Mouse (Mus musculus): Measurements from ENCODE around the gene Hist1h4c. TPM values are rescaled to one million over a fixed set of nuclear protein-coding genes. Genes with fewer than 3 reads are reported as not detected.
"Not testable (repeated sequence)": the region's sequence is repeated elsewhere in the genome, so short reads cannot be mapped to it uniquely, and the experiment has no call there.

Gene Hist1h4c
- polyA plus RNA-seq, 1 experiment from 2014 or later: 4.8 TPM

DNA sequence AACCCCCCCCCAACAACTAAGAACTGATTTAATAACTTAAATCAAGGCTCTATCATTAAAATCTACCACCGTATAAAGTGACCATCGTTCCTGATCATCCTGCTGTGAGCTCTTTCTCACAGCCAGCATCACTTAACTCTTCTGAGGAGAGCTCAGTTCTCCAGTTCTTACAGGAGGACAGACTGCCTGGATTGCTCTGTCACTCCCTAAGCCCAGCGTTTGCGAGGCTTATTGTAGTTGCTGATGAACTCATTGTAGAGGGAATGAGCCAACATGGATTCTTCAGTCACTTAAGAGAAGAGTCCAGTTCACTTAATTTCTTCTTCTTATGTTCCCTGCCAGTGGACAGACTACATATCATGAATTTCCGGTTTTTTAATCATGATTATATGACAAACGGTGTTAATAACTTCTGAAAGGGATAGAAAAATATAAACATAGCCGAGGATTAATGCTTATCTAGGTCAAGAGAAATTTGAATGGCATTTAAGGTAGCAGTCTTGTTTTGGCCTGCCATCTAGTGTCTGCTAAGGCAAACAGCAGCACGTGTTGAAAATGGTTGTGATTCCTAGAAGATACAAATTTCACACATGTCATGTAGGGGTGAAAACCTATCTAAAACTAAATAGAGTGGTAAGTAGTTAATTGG lies 34.0 kb upstream of the Hist1h4c start:
- H3K4me1 ChIP-seq (ENCODE audit: control insufficient read depth, insufficient read depth, low read length): no peaks in the 10 kb centered on the region
- H3K4me3 ChIP-seq (replicated peaks; ENCODE audit: low read length): no peak overlapping the region
- no peaks in the 10 kb centered on the region for H3K9me3 ChIP-seq (replicated peaks; ENCODE audit: control insufficient read depth, low read length)
- H3K4me2 ChIP-seq (ENCODE audit: low read depth, low read length): no peak overlapping the region
- H3K9ac ChIP-seq (ENCODE audit: low read length): no peak overlapping the region
- 22% methylated on average over 8 of the region's 8 CpGs for WGBS
- no peaks in the 10 kb centered on the region for H3K36me3 ChIP-seq (ENCODE audit: control insufficient read depth, insufficient read depth, low read length)
- H3K27ac ChIP-seq (ENCODE audit: low read length): no peak overlapping the region
- no peak for ATAC-seq (ENCODE audit: insufficient read depth, low FRiP score)
- no peaks in the 10 kb centered on the region for H3K27me3 ChIP-seq (ENCODE audit: control insufficient read depth, insufficient read depth, low read length)

DNA sequence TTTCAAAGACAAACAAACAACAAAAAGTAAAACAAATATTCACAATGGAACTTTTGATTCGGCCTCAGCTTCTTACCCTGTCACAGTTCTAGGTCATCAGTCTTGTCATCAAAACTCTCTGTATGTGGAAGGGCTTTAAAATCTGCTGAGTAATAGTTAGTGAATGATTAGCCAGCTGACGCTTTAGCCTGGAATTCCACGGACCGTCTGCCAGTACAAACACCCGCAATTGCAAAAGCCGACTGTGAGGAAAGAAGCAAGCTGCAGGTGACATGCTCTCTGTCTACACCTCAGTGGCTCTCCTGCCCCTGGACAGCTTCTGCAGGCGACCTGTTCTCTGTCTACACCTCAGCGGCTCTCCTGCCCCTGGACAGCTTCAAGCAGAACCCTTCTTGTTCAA lies 32.2 kb upstream of the Hist1h4c start:
- Histone ChIP-seq H3K27ac (ENCODE audit: low read length) (no peak overlapping the region), H3K4me2 (ENCODE audit: low read depth, low read length) (no peak overlapping the region)
- WGBS: 22% methylated on average over 8 of the region's 8 CpGs

DNA sequence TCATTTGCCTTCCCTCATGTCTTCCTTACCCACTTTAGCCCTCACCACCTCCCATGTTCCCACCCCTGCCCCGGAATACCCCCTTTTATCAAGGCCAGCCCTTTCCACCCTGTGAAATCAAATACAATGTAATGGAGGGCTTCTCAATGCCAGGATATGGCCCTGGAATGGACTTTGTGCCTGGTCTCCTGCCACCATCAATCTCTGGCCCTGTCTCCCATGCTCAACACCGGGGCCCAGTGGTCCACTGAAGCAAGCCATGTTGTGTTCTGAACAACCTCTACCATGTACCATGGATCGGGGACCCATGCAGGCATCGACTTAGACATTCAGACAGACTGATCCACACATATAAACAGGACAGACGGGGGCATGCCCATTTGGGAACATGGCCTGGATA lies 31.5 kb upstream of the Hist1h4c start:
- WGBS: 88% methylated on average over 5 of the region's 5 CpGs
- H3K4me3 ChIP-seq (replicated peaks; ENCODE audit: low read length): no peak overlapping the region
- no peaks in the 10 kb centered on the region for H3K27me3 ChIP-seq (ENCODE audit: control insufficient read depth, insufficient read depth, low read length)
- no peaks in the 10 kb centered on the region for H3K36me3 ChIP-seq (ENCODE audit: control insufficient read depth, insufficient read depth, low read length)
- no peaks in the 10 kb centered on the region for H3K9me3 ChIP-seq (replicated peaks; ENCODE audit: control insufficient read depth, low read length)
- no peak overlapping the region for H3K9ac ChIP-seq (ENCODE audit: low read length)
- H3K27ac ChIP-seq (ENCODE audit: low read length): no peak overlapping the region
- no peak for ATAC-seq (ENCODE audit: insufficient read depth, low FRiP score)
- H3K4me1 ChIP-seq (ENCODE audit: control insufficient read depth, insufficient read depth, low read length): no peaks in the 10 kb centered on the region
- H3K4me2 ChIP-seq (ENCODE audit: low read depth, low read length): no peak overlapping the region

More for the DNA sequence above, 32.2 kb upstream of the Hist1h4c start:
- H3K27me3 ChIP-seq (ENCODE audit: control insufficient read depth, insufficient read depth, low read length): no peaks in the 10 kb centered on the region
- H3K9me3 ChIP-seq (replicated peaks; ENCODE audit: control insufficient read depth, low read length): no peaks in the 10 kb centered on the region
- H3K9ac ChIP-seq (ENCODE audit: low read length): no peak overlapping the region
- H3K36me3 ChIP-seq (ENCODE audit: control insufficient read depth, insufficient read depth, low read length): no peaks in the 10 kb centered on the region
- no peaks in the 10 kb centered on the region for H3K4me1 ChIP-seq (ENCODE audit: control insufficient read depth, insufficient read depth, low read length)
- H3K4me3 ChIP-seq (replicated peaks; ENCODE audit: low read length): no peak overlapping the region
- ATAC-seq (ENCODE audit: insufficient read depth, low FRiP score): peak; percentile 66; the same call in 1 of the 2 replicates

DNA sequence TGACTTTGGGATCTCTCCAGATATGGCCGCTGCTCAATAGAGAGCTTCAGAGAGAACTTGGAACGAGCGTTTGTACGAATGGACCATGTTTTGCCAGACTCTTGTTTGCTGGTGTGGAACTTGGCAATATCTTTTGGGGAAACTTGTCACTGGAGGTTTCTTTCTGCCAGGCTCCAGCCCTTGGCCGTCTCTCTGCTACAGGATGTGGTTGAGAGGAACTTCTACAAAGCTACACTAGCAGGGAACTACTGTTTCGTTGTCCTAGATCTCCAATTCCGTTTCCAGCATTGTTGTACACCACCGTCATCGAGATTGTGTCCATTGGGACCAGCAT lies 30.9 kb upstream of the Hist1h4c start:
- no peak overlapping the region for H3K9ac ChIP-seq (ENCODE audit: low read length)
- H3K27ac ChIP-seq (ENCODE audit: low read length): no peak overlapping the region
- no peaks in the 10 kb centered on the region for H3K9me3 ChIP-seq (replicated peaks; ENCODE audit: control insufficient read depth, low read length)
- no peak overlapping the region for H3K4me2 ChIP-seq (ENCODE audit: low read depth, low read length)
- 87% methylated on average over 9 of the region's 9 CpGs for WGBS
- H3K4me1 ChIP-seq (ENCODE audit: control insufficient read depth, insufficient read depth, low read length): no peaks in the 10 kb centered on the region
- no peak overlapping the region for H3K4me3 ChIP-seq (replicated peaks; ENCODE audit: low read length)
- H3K36me3 ChIP-seq (ENCODE audit: control insufficient read depth, insufficient read depth, low read length): no peaks in the 10 kb centered on the region
- H3K27me3 ChIP-seq (ENCODE audit: control insufficient read depth, insufficient read depth, low read length): no peaks in the 10 kb centered on the region
- ATAC-seq (ENCODE audit: insufficient read depth, low FRiP score): no peak

DNA sequence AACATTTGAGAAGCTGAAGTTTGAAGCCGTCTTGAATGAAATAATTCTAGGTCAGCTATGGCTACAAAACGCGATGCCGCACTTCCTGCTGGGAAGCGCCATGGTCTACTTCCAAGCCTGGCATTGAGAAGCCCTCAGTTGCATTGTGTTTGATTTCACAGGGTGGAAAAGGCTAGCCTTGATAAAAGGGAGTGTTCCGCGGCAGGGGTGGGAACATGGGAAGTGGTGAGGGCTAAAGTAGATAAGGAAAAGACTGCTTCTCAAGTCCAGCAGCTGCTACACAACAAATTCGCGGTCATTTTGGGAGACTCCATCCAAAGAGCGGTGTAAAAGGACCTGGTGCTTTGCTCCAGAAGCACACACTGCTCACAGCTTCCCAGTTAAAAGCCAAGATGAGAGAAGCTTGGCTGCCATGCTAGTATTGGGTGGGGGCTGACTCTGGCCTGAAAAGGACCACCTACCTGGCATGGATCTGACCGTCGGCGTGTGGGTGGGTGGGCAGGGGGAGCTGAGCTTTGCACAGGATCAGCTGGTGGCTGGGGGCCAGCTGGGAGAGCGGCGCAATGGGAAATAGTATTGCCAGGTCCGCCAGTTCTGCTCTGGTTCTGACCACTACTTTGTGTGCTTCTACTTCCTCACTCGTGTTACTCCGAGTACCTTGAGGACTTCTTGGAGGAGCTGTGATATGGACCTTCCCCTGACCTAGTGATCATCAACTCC lies 30.4 kb upstream of the Hist1h4c start:
- H3K27me3 ChIP-seq (ENCODE audit: control insufficient read depth, insufficient read depth, low read length): no peaks in the 10 kb centered on the region
- H3K4me2 ChIP-seq (ENCODE audit: low read depth, low read length): no peak overlapping the region
- WGBS: 84% methylated on average over 18 of the region's 18 CpGs
- H3K36me3 ChIP-seq (ENCODE audit: control insufficient read depth, insufficient read depth, low read length): no peaks in the 10 kb centered on the region
- H3K4me1 ChIP-seq (ENCODE audit: control insufficient read depth, insufficient read depth, low read length): no peaks in the 10 kb centered on the region
- H3K9me3 ChIP-seq (replicated peaks; ENCODE audit: control insufficient read depth, low read length): no peaks in the 10 kb centered on the region
- H3K9ac ChIP-seq (ENCODE audit: low read length): no peak overlapping the region
- H3K4me3 ChIP-seq (replicated peaks; ENCODE audit: low read length): no peak overlapping the region
- no peak overlapping the region for H3K27ac ChIP-seq (ENCODE audit: low read length)
- no peak for ATAC-seq (ENCODE audit: insufficient read depth, low FRiP score)

DNA sequence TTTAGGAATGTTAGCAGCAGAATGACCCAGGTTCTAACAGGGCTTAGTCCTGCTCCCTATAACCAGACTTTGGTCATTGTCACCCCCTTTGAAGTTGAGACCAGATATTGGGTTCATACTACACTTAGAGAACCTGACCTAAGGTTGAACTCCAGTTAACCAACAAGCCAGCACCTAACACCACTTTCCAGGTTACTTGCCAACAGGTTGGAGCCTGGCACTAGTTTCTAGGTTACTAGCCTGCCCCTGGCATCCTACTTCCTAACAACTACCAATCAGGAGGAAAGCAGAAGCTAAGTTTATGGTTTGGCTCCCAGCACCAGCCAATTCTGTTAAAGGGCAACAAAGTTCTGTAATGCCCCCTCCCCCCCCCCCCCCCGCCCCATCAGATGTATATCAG lies 27.0 kb upstream of the Hist1h4c start:
- no peaks in the 10 kb centered on the region for H3K36me3 ChIP-seq (ENCODE audit: control insufficient read depth, insufficient read depth, low read length)
- 80% methylated on average over 1 of the region's 1 CpGs for WGBS
- no peak overlapping the region for H3K27ac ChIP-seq (ENCODE audit: low read length)
- H3K4me3 ChIP-seq (replicated peaks; ENCODE audit: low read length): no peak overlapping the region
- no peaks in the 10 kb centered on the region for H3K9me3 ChIP-seq (replicated peaks; ENCODE audit: control insufficient read depth, low read length)
- H3K4me1 ChIP-seq (ENCODE audit: control insufficient read depth, insufficient read depth, low read length): no peaks in the 10 kb centered on the region
- H3K27me3 ChIP-seq (ENCODE audit: control insufficient read depth, insufficient read depth, low read length): no peaks in the 10 kb centered on the region
- ATAC-seq (ENCODE audit: insufficient read depth, low FRiP score): no peak
- no peak overlapping the region for H3K4me2 ChIP-seq (ENCODE audit: low read depth, low read length)
- no peak overlapping the region for H3K9ac ChIP-seq (ENCODE audit: low read length)

DNA sequence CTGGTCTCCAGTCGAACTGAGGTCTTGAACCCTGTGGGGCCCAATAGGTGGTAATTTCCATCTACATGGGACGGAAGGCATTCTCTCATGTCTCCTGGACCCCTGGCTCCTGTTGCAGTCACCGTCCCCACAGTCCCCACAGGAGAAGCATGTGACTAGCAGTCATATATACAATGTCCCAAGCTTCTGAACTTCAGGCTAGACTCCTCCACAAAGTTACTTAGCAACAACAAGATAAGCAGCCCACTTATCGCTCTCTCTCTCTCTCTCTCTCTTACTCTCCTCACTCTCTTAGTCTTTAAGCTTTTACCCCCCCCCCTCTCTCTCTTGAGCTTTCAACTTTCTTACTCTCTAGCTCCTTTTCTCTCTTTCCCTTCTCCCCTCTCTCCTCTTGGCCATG lies 26.0 kb upstream of the Hist1h4c start:
- no peaks in the 10 kb centered on the region for H3K9me3 ChIP-seq (replicated peaks; ENCODE audit: control insufficient read depth, low read length)
- H3K36me3 ChIP-seq (ENCODE audit: control insufficient read depth, insufficient read depth, low read length): no peaks in the 10 kb centered on the region
- 61% methylated on average over 4 of the region's 4 CpGs for WGBS
- no peak overlapping the region for H3K9ac ChIP-seq (ENCODE audit: low read length)
- no peak overlapping the region for H3K4me2 ChIP-seq (ENCODE audit: low read depth, low read length)
- H3K27ac ChIP-seq (ENCODE audit: low read length): no peak overlapping the region
- peak; percentile 29; the same call in 1 of the 2 replicates for ATAC-seq (ENCODE audit: insufficient read depth, low FRiP score)
- no peaks in the 10 kb centered on the region for H3K27me3 ChIP-seq (ENCODE audit: control insufficient read depth, insufficient read depth, low read length)
- no peaks in the 10 kb centered on the region for H3K4me1 ChIP-seq (ENCODE audit: control insufficient read depth, insufficient read depth, low read length)
- no peak overlapping the region for H3K4me3 ChIP-seq (replicated peaks; ENCODE audit: low read length)

DNA sequence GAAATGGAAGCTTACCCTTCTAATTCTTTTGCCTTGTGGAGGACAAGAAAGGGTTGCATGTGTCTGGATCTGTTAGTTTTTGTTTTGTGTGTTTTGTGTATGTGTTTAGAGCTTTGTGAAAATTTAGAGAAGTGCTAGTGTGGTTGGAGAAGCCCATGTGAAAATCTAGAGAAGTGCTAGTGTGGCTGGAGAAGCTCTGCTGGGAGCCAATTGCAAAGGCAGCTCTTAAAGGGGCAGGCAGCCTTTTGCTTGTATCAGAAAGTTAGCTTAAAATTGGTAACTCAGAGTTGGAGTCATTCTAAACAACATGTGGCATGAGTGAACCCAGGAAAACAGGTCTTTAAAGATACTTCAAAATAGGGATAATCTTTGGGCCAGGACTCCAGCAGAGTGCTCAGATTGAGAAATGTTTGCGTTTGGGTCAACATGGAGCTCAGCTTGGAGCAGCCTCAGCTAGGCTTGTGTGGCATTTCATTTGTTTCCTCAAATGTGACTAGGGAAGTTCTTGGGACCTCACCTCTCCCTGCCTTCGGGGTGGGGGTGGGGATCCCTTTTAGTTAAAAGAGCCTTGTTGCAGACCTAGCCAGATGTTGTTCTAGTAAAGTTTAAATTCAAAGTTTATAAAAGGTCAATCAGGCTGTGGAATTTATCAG lies 19.5 kb upstream of the Hist1h4c start:
- not testable (repeated sequence) for H3K4me1 ChIP-seq (ENCODE audit: control insufficient read depth, insufficient read depth, low read length); H3K27ac ChIP-seq (ENCODE audit: low read length); H3K4me2 ChIP-seq (ENCODE audit: low read depth, low read length); H3K9me3 ChIP-seq (replicated peaks; ENCODE audit: control insufficient read depth, low read length); H3K27me3 ChIP-seq (ENCODE audit: control insufficient read depth, insufficient read depth, low read length); ATAC-seq (ENCODE audit: insufficient read depth, low FRiP score); H3K4me3 ChIP-seq (replicated peaks; ENCODE audit: low read length); H3K36me3 ChIP-seq (ENCODE audit: control insufficient read depth, insufficient read depth, low read length); H3K9ac ChIP-seq (ENCODE audit: low read length)
- 8% methylated on average over 2 of the region's 2 CpGs for WGBS

DNA sequence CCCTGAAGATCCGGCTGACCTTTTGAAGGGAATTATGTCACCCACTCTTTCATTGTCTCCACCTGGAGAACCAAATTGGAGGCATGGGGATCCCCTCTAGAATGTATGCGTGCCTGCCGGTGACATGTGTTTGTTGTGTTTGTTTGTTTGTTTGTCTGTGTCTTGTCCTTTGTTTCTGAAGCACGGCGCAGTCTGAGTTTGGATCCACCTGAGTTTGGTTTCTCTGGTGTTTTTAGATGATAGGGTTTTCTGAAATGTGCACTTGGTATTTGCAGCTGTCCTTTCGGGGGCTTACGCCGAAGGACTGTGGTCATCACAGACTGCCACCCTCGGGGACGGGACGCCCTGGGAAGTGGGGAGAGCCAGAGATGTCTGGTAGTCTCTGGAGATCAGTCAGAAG lies 18.9 kb upstream of the Hist1h4c start:
- H3K27me3 ChIP-seq (ENCODE audit: control insufficient read depth, insufficient read depth, low read length): no peaks in the 10 kb centered on the region
- ATAC-seq (ENCODE audit: insufficient read depth, low FRiP score): no peak
- H3K36me3 ChIP-seq (ENCODE audit: control insufficient read depth, insufficient read depth, low read length): no peaks in the 10 kb centered on the region
- no peak overlapping the region for H3K27ac ChIP-seq (ENCODE audit: low read length)
- no peaks in the 10 kb centered on the region for H3K9me3 ChIP-seq (replicated peaks; ENCODE audit: control insufficient read depth, low read length)
- no peak overlapping the region for H3K4me2 ChIP-seq (ENCODE audit: low read depth, low read length)
- no peak overlapping the region for H3K4me3 ChIP-seq (replicated peaks; ENCODE audit: low read length)
- no peak overlapping the region for H3K9ac ChIP-seq (ENCODE audit: low read length)
- WGBS: 46% methylated on average over 11 of the region's 11 CpGs
- H3K4me1 ChIP-seq (ENCODE audit: control insufficient read depth, insufficient read depth, low read length): no peaks in the 10 kb centered on the region
